Mouse (Mus musculus) layer of hippocampus, adult 9-10 months (tissue): ENCODE data around the gene Cttnbp2nl.
A peak's percentile ranks its signal among the peaks of the same experiment; 100 is the strongest.

Source experiments
- DNase-seq: peaks from one replicate; pipeline ENCODE4 v3.0.0; 2022; ENCODE audit warnings: low spot score

The Cttnbp2nl gene

DNA sequence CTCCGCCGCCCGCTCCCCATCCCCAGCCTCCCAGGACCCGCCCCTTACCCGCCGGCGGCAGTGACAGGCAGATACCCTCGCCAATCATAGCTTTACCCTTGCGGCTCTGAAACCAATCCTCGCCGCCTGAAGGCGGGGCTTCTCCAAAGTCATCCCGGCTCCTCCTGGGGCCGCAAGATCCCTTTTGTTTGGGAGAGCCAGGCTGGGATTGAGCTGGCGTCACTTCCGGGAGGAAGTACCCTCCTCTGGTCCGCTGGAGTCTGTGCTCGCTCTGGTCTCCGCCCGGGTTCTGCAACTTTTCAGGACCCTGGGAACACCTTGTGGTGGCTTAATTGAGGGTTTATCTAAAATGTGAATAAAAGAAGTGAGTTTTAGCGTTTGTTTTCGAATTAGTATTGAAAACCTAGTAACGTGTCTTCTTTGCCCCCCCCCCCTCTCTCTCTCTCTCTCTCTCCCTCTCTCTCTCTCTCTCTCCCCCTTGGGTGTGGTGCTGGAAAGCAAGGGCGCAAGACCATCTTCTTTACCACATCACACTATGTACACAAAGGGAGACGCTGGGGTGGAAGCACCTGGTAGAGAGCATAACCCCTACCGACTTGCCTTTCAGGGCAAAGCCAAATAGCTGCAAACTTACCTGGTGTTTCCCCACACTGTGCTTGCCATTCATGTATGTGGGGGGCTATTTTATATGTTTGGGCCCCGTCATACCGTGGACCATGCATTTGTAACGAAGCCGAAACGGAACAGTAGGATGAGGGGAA is at the start of gene Cttnbp2nl:
Gene Cttnbp2nl, minus strand, starts transcription at position 210 of the 761 bp plus-strand sequence.
- DNase-seq = peak; percentile 93

DNA sequence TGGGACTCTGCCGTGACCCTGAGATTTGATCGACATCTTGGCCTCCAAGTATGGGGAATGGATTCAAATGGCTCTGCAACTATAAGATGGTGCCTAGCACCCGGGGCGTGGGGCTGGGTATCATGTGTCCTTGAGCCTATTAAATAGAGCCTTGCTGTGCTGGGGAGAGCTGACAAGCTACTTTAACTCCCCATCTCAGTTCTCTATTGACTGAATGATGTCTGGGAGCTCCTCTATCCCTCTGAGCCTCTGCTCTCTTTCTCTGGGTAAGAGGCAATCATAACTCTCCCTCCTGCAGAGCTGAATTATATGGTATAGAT is 47.3 kb upstream of the Cttnbp2nl start:
- DNase-seq = no peak

DNA sequence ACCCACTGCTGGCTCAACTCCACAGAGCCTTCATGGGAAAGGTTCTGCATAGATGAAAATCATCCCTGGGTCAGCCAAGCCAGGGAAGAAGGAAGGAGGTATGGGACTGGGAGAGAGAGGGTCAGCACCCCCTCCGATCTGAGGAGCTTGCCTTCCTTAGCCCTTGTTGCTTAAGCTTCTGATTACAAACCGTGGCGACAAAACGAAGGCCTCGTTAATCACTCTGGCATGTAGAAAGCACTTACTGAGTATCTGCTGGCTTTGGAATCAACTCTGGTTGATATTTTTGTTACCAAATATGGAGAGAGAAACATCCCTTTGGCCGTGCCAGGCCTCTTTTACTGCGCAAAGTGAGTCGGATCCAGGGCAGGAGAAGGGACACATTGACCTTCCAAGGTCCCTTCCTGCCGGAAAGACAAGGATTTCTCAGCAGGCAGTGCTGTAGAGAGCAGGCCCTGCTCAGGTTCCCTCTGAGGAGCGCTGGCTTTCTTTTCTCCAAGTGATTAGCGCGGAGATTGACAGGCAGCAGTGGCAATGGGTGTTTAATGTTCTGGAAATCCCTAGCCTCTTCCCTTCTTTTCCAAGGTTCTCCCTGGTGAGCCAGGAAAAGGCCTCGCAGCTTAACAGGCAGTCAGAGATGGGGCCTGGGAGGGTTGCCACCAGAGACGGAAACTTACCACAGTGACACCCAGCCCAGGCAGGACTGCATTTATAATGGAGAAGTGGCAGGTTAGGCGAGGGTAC is 46.8 kb upstream of the Cttnbp2nl start:
- DNase-seq = no peak

DNA sequence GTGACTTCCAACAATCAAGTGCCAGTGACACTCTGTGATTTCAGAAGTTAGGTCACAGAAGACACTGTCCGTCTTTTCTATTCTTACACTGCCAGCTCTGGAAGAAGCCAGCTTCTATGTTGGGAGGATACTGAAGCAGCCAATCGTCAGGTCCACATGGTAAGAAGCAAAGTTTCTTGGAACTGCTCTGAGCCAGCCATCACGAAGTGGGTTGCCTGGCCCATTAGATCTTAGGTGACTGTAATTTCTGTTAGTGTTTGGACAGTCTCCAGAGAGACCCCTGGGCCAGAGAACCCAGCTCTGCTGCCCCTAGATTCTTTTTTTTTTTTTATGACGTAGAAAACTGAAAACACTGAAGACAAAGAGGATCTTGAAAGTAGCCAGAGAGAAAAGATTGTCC is 44.6 kb upstream of the Cttnbp2nl start:
- no peak for DNase-seq

DNA sequence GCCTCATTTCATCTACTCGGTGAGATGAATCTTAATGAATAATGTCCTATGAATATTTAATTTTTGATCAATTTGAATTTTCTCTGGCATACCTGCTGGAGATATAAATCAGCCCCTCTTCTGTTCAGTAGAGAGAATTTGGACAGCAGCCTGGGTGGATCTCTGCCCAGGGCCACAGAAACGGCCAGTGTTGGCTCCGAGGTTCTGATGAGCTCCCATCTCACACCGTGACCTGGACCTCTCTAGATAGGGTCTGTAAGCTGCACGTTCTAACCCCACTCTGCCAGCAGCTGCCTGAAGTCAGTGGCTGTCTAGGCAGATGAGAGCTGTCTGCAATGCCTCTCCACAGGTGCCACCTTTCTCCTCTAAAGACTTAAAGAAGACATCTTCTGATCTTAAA is 42.1 kb upstream of the Cttnbp2nl start:
- DNase-seq = no peak

DNA sequence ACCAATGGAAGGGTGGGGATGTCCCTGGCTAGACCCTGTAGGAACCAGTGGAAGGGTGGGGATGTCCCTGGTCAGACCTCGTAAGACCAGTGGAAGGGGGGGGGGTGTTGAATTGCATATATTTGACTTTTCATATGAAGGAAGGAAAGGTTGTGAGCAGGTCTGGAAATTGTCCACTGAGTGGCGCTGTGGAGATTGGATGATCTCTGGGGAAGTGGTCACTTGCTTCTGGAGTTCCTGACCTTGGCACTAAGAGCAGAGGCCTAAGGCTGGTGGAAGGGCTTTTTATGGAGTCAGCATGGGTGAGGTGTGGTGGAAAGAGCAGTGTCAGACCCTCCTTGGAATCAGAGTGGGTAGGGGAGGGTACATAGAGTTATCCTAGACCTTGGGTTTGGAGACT is 41.5 kb upstream of the Cttnbp2nl start:
- no peak for DNase-seq

DNA sequence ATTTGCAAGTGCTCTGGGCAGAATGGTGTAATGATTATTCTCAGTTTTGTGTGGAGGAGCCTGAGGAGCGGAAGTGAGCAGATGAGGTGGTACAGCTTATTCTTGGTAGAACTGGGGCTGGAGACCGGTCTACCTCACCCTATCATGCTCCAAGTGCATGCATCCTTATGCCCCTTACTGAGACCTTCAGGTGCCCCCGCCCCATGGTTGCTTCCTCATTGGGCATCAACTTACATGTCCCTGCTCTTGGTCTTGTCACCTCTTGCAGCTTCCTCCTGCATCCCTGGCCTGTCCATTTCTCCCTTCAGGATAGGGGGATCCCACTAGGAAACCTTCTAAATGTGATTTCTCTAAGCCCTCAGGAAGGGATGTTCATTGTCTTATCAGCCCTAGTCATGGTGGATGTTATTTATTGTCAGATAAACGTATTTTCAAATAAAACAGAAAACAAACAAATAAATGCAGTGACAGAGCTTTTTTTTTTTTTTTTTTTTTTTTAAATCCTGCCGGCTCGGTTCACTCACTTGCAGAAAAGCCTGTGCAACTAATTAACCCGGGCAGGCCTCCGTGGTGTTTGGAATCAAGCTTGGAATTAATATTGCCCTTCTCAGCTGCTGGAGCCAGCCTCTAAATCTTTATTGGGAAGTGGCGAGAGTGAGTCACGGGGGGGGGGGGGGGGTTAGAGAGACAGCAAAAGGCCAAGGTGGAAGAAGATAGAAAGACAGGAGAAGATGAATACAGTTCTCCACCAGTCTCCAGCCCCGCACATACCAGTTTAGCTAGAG is 40.0 kb upstream of the Cttnbp2nl start:
- DNase-seq = no peak

DNA sequence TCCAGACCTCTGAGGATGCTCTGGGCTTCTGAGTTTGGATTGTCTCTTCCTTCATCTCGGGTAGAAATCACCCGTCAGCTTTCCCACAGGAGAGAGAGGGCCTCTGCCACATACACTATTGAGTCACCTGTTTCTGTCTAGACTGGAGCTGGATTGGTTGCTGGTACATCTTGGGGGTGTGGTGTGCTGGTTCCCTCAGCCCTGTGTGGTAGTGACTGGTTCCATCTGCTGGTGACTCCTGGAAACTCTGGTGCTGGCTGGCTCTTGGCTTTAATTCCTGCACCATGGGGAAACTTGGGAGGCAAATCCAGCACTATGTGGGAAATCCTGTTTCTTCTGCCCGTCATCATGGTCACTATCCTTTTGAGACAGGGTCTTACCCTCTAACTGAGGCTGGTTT is 38.0 kb upstream of the Cttnbp2nl start:
- DNase-seq = peak; percentile 48

DNA sequence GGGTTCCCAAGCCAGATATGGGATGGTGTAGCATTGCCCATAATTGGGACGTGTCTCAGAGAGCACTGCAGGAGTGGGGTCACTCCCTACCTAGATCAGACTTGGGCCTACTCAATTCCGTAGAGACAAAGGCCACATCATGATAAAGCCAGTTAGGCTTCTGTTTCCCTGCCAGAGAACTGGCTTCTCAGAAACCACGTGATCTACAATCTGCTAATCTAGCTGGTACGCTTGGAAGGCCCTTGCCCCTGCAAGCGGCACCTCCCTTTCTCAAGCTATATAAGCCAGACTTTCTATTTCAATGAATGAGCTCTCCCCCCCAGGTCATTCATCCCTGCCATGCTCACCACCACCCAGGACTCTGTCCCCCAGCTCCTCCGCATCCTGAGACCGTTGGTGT is 37.2 kb upstream of the Cttnbp2nl start:
- no peak for DNase-seq

DNA sequence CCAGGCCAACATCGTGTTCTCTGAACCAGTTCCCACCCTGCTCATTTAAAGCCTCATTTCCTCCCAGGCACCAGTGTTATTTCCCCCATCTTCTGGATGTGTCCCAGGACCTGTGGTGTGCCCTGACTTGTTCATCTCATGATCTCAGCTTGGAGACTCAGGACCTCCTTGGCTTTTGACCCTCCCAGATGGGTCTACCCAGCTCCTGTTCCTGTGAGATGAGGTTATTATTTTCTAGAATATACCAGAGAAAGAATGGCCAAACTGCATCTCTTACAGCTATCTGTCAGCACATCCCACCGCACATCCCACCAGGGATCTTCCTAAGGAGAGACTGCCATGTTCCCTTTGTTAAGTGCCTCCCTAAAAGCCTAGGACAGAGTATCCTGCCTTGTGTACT is 35.7 kb upstream of the Cttnbp2nl start:
- DNase-seq = no peak

DNA sequence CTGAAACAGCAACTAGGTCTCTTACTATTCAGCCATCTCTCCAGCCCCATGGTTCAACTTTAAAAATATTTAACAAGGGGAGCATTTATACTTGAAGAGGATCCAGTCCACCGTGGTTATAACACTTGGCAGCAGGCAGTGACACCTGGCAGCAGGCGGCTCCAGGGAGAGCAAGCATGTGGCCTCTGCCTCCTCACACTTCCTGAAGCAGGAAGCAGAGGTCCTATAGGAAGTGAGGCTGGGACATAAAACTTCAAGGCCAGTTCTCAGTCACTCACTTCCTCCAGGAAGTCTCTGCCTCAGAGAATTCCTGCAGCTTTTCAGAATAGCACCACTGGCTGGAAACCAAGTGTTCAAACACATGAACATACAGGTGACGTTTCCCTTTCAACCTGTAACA is 34.4 kb upstream of the Cttnbp2nl start:
- no peak for DNase-seq

DNA sequence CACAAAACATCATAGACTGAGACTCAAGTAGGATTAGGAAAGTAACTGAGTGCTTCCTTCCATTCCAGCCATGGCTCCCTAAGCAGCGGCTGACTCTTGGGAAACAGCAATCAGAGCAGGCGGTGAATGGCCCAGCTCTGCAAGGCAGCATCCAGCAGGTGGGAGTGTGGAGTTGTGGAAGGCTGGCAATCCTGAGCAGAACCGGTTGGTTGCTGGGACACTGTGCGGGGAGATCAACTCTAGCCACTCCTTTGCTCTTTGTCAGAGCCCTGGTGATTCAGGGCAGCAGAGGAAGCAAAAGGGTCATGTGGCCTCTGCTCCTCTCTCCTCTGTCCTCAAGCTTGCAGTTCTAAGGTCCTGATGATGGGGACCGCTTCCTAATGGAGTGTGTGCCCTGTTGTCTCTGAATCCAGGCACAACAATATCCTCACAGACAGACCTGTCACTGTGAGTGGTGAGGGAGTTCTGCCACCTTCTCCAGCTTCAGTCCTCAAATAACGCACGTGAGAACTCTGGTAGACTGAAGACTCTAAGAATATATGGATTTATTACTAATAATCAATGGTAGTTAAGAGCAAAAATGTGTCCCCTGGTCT is 25.4 kb upstream of the Cttnbp2nl start:
- DNase-seq = no peak

DNA sequence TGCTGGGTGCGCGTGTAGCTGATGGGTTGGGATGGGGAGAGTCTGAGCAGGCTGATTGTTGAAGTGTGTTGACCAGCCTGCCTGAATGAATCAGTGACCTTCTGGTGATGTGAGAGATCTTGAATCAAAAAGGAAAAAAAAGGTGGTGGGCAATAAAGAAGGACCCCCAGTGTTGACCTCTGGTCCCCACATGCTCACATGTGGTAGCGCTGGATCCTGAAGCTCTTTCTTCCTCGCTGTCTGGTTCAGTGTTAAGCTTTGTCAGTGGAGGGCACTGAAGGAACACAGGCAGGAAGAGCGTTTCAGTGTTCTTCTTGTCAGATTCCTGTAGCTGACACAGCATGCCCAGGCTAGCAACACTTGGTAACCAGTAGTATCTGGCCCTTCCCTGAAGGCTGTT is 22.9 kb upstream of the Cttnbp2nl start:
- no peak for DNase-seq

DNA sequence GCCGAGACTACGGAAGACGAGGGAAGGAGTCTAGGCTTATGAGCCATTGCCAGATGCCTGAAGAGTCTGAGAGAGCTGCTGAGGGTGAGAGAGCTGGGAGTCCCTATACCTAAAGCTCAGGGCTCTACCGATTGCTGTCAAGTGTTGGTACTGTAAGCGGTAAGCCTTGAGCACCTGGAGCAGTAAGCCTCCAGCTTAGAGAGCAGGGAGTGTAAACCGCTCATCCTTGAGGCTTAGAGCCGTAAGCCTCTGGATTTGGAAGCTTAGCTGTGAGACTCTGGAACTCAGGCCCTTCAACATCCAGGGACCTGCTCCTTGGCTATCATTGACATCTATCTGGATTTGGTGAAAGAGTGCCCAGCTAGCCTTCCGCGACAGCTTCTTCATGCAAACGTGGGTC is 19.6 kb upstream of the Cttnbp2nl start:
- no peak for DNase-seq

DNA sequence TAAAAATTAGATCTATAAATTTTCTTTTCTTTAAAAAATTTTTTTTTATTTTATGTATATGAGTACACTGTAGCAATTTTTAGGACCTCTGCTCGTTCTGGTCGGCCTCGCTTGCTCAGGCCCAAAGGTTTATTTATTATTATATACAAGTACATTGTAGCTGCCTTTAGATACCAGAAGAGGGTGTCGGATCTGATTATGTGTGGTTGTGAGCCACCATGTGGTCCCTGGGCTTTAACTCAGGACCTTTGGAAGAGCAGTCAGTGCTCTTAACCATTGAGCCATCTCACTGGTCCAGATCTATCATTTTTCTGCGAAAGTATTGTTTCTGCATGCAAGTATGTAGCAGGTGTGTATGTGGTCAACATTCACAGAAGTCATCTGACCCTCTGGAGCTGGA is 18.3 kb upstream of the Cttnbp2nl start:
- no peak for DNase-seq

DNA sequence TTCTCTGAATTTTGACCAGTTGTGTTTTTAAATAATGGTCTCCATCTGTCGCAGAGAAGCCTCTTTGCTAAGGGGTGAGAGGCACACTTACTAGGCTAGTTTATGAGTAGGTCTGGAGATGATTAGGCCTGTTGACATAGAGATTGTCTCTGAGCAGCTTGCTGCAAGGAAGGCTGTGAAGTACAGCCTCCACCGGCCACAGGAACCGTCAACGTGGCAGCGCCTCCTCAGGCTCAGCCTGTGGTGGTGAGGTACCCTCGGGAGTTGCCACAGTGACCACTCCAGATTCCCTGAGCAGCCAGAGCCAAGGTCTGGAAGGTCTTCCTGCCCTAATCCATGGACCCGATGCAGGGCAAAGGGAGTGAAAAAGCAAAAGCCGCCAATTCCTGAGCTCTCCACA is 17.6 kb upstream of the Cttnbp2nl start:
- no peak for DNase-seq

DNA sequence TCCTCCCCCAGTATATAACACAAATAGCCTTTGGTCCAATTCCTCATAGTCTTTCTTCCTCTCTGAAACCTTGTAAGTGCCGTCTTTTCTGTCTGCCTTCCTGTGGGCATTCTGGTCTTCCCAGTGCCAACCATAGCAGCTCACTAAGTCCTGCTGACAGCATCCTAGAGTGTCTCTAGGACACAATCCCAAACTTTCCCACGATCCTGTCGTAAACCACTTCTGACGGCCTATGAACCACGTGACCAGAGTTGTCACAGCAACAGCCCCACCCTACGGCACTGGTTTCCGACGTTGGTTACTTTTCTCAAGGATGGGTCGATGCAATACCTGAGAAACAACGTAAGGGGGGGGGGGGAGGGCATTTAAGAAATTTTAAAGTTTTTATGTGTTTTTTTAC is 13.6 kb upstream of the Cttnbp2nl start, which contains the start of gene 4930564D02Rik:
Gene 4930564D02Rik, plus strand, starts transcription at position 301 of the 400 bp plus-strand sequence.
- DNase-seq = no peak

DNA sequence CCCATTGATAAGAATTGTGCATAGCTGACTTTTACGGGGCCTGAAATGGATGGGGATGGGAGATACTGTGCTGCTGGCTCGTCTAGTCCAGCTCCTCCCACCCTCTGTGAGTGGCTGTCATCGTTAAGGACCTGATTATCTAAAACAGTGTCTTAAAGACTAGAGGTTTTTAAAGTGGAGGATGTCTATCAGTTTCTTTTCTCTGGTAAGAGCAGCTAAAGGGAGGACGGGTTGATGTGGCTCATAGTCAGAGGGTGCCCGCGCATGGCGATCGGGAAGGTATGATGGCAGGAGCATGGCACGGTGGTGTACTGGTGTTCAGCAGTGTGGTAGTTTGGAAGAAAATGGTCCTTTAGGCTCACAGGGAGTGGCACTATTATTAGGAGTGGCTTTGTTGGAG is 9.7 kb upstream of the Cttnbp2nl start:
- no peak for DNase-seq

DNA sequence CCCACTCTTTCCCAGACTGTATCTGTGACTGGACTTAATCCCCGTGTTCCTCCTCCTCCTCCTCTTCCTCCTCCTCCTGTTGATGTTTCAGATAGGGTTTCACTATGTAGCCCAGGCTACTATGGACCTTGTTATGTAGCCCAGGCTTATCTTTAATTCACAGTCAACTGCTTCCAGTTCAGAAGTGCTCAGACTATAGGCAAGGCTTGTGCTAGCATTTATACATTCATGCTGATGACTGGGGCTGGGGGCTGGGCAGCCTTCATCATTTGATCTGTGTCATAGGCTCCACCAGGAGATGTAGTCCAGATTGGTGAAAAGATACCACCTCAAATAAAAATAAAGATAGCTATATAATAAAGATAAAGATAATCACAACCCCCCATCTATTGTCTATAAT is 9.0 kb upstream of the Cttnbp2nl start:
- DNase-seq = no peak

DNA sequence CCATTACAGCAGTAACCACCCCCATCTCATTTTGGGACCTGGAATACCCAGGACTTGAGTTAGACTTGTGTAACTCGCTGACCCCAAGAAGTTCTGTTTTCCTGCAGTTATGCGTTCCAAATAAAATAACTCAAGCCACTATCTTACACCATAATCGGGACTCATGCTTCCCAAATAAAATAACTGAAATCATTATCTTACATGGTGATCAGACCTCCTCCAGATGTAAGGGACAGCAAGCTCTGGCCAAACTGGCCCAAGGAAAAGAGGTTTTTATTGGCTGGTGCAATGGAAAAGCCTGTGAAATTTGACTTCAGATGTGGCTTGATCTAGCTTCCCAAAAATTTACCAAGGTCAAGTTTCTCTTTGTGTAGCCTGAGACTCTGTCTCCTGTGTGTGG is 8.6 kb upstream of the Cttnbp2nl start:
- no peak for DNase-seq

DNA sequence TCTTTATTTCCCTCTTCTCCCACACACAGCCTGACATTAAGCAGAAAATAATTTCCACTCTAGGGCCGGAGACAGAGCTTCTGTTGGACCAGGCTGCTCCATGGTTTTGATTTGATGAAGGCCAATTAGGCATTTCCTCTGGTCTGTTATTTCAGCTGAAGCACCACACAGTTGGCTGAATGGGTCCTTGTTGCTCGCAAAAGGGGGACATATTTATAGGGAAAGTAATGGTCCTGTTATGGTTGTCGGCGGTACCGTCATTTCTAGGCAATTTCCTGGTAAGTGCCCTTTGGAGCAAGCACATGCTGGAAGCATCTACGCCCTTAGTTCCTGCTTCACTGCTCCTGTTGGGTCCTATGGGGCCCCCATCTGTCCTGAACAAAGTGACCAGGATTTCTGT is 8.0 kb upstream of the Cttnbp2nl start:
- no peak for DNase-seq

DNA sequence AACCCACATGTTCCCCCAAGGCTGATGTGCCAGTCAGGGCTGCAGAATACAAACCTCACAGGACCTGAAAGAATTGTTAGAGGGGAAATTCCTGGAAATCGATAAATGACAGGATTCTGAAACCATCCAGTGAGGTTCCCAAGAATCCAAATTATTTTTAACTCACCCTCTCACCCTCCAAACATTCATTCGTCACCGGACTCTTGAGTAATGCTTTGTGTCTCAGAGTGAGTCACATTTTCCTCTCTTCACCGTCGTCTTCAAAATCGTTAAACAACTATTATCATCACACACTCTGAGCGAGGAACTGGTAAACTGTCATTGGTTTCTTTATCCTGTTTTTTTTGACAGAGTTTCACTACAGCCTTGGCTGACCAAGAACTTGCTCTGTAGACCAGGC is 7.0 kb upstream of the Cttnbp2nl start:
- DNase-seq = no peak
